Mouse (Mus musculus): ENCODE results near the gene Spock2. TPM values are rescaled to one million over a fixed set of nuclear protein-coding genes. Genes with fewer than 3 reads are reported as not detected.
A peak's percentile ranks its signal among the peaks of the same experiment; 100 is the strongest.

The Spock2 gene
- total RNA-seq (2021), result 100 to 1,000 TPM; 564 to 596 TPM
- long read RNA-seq, experiment 1, partial matches to known transcripts, result 190 of 241 reads
- long read RNA-seq, experiment 1, other reads (novel, unspliced or antisense), result 51 of 241 reads
- long read RNA-seq, experiment 2, partial matches to known transcripts, result 140 of 188 reads
- long read RNA-seq, experiment 2, other reads (novel, unspliced or antisense), result 48 of 188 reads

GRCm38 (mm10) chr10:60106146-60106530 is at the start of gene Spock2:
Spock2 (plus strand) TSS chr10:60106219.
- intact Hi-C loops (cut with DNase I), result loop anchor here (5.0 to 10.0 kb wide), 2 partner anchors 104 to 211 kb away; partner anchors contain the start of genes Anapc16 and Ascc1

GRCm38 (mm10) chr10:60062173-60062572 is 43.8 kb upstream of the Spock2 start:
- DNase-seq (ENCODE audit: low spot score in 2 of 2), result no peak
- intact Hi-C loops (cut with DNase I), result loop anchor here (5.0 kb wide), 1 partner anchor 40 kb away; no protein-coding TSS in a partner anchor

More at GRCm38 (mm10) chr10:60106146-60106530, at the start of gene Spock2:
- DNase-seq (ENCODE audit: low spot score in 2 of 2), result peak; percentile 84 to 88

GRCm38 (mm10) chr10:60062931-60063330 is 43.1 kb upstream of the Spock2 start:
- intact Hi-C loops (cut with DNase I), result loop anchor here (5.0 kb wide), 1 partner anchor 41 kb away; no protein-coding TSS in a partner anchor
- DNase-seq (ENCODE audit: low spot score in 2 of 2), result no peak

- intact Hi-C loops (cut with DNase I), result loop anchor here (2.0 kb wide), 1 partner anchor 172 kb away; no protein-coding TSS in a partner anchor
- DNase-seq (ENCODE audit: low spot score in 2 of 2), result peak; percentile 31 to 51
Observed at GRCm38 (mm10) chr10:60066524-60066923, 39.5 kb upstream of the Spock2 start.

DNA sequence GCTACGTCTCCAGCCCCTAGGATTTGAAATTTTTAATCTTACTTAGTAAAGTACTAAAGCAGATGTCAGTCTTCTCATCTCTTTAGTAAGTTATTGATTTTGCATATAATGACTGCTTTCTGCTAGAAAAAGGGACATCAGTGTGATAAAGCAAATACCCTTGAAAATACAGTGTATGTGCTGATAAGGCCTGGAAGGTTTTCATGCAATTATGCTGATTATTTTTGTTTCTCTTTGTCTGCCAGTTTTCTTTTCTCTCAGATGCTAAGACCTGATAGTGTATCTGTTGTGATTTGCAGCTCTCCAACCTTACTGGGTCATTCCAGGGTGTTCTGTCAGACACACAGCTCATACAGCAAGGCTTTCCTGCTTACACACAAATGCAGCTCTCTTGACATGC is 30.9 kb upstream of the Spock2 start:
- intact Hi-C loops (cut with DNase I), result no loop called here
- DNase-seq (ENCODE audit: low spot score in 2 of 2), result no peak

DNA sequence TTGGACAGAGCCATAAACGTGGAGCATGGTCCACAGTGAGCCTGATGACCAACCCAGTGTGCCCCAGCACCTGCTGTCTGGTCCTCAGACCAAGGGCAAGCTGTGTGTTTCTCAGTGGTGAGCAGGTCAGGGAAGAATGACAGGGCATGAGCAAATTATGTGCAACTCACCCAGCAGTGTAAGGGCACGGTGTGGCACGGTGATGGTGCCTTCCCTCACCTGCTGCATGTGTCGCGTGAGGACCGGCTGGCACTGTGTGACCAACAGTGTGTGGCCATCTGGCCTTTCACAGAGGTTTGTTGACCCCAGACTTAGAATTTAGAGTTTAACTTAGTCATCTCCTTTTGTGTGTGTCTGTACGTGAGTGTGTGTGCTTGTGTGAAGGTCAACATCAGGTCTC is 28.8 kb upstream of the Spock2 start:
- intact Hi-C loops (cut with DNase I), result no loop called here
- no peak for DNase-seq (ENCODE audit: low spot score in 2 of 2)

GRCm38 (mm10) chr10:60077736-60078560 is 28.1 kb upstream of the Spock2 start:
- intact Hi-C loops (cut with DNase I), result no loop called here
- DNase-seq (ENCODE audit: low spot score in 2 of 2), result no peak

GRCm38 (mm10) chr10:60078561-60078917 is 27.5 kb upstream of the Spock2 start:
- DNase-seq (ENCODE audit: low spot score in 2 of 2), result peak; percentile 60 to 68
- intact Hi-C loops (cut with DNase I), result no loop called here

DNA sequence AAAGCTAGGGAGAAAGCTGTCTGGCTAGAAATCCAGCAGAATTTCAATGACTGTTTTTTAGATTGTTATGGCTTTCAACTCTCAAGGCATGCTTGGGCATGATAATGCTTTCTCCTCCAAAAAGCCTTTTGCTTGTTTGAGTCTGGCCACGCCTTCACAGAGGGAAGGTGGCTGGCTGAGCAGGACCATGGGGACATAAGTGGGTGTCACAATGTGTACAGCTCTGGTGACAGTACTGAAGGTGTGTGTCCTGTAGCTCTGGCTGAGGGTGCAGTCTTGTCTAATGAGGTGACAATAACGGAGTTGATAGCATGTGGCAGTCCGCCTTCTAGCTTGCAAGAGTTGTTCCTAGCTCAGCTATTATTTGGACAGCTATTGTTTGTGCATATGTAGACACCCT is 25.8 kb upstream of the Spock2 start:
- intact Hi-C loops (cut with DNase I), result no loop called here
- no peak for DNase-seq (ENCODE audit: low spot score in 2 of 2)

DNA sequence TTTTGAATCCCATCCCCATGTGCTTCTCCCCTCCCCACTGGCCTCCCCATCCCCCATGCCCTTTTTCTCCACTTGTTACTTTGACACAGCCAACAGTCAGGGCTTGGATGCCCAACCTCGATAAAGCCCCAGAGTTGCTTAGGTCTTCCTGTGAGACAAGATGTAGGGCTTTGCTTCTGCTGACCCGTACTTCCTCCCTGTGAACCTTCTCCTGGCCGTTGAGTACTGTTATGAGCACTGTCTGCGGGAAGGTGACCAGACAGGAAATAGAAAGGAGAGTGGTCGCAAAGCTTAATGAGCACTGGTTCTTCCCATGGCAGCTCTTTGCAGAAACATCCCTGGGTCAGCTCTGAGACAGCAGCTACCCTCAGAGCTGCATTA is 25.4 kb upstream of the Spock2 start:
- intact Hi-C loops (cut with DNase I), result no loop called here
- DNase-seq (ENCODE audit: low spot score in 2 of 2), result no peak

DNA sequence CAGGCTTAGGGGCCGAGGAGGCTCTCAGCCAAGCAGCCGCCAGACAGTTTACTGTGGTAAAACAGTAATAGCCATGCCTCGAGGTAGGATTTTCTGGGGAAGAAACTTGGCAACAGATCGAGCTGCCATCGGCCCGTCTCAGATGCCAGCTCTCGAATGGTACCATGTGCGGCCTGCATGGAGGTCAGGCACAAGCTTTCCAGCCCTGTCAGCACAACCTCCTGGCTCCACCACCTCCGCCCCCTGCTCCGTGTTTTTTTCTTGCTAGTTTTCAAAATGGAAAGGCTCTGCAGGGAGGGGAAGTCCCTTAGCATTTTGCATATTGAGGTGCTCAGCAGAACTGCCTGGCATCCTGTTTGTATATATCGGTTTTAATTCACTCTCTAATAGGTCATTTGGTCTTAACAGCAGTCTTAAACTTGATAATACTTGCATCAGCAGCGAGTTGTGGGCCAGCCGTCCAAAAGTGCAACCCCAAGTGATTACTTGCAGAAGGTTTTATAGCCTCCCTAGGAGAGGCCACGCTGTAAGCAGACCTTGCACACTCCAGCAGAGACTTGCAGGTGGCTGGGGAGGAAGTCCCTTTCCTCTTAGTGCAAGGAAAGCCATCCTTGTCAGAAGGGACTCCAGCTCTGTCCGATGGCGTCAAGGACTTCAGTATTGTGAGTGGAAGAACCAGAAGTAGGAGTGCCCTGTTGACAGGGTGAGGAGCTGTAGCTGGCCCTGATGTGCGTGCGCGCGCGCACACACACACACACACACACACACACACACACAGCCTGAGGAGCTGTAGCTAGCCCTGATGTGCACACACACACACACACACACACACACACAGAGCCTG is 24.8 kb upstream of the Spock2 start:
- no peak for DNase-seq (ENCODE audit: low spot score in 2 of 2)
- intact Hi-C loops (cut with DNase I), result no loop called here

DNA sequence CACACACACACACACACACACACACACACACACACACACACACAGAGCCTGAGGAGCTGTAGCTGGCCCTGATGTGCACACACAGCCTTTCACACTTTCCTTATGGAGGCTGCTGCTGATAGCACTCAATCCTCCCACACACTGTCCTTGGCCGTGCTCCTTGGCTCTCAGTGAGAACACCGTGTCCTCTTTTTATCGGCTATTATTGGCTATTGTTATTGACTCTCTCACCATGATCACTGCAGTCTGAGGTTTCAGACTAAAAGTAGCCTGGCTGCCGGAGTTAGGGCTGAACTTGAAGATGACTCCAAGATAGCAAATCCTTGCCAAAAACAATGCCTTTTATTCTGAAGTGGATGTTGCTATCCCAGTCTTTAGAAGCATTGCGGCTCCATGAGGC is 24.1 kb upstream of the Spock2 start:
- DNase-seq (ENCODE audit: low spot score in 2 of 2), result peak in 1 of 2 experiments; percentile 72
- intact Hi-C loops (cut with DNase I), result no loop called here

- DNase-seq (ENCODE audit: low spot score in 2 of 2), result no peak
- intact Hi-C loops (cut with DNase I), result no loop called here
Observed at GRCm38 (mm10) chr10:60084065-60084464, 22.0 kb upstream of the Spock2 start.

- intact Hi-C loops (cut with DNase I), result no loop called here
- DNase-seq (ENCODE audit: low spot score in 2 of 2), result no peak
Observed at GRCm38 (mm10) chr10:60092311-60092710, 13.7 kb upstream of the Spock2 start.

GRCm38 (mm10) chr10:60093751-60094150 is 12.3 kb upstream of the Spock2 start:
- intact Hi-C loops (cut with DNase I), result no loop called here

GRCm38 (mm10) chr10:60095558-60095957 is 10.5 kb upstream of the Spock2 start:
- DNase-seq (ENCODE audit: low spot score in 2 of 2), result no peak
- intact Hi-C loops (cut with DNase I), result no loop called here

More at GRCm38 (mm10) chr10:60093751-60094150, 12.3 kb upstream of the Spock2 start:
- no peak for DNase-seq (ENCODE audit: low spot score in 2 of 2)

- no peak for DNase-seq (ENCODE audit: low spot score in 2 of 2)
- intact Hi-C loops (cut with DNase I), result no loop called here
Observed at GRCm38 (mm10) chr10:60096302-60096701, 9.7 kb upstream of the Spock2 start.

GRCm38 (mm10) chr10:60097146-60097545 is 8.9 kb upstream of the Spock2 start:
- DNase-seq (ENCODE audit: low spot score in 2 of 2), result no peak
- intact Hi-C loops (cut with DNase I), result no loop called here

GRCm38 (mm10) chr10:60097774-60098173 is 8.2 kb upstream of the Spock2 start:
- DNase-seq (ENCODE audit: low spot score in 2 of 2), result no peak
- intact Hi-C loops (cut with DNase I), result no loop called here

All from left cerebral cortex, postnatal 14 days (tissue).